Mouse (Mus musculus) left cerebral cortex, postnatal 36 days (tissue): Measurements from ENCODE around the gene Vamp4. TPM values are rescaled to one million over a fixed set of nuclear protein-coding genes. Genes with fewer than 3 reads are reported as not detected.
"Not testable (repeated sequence)": the region's sequence is repeated elsewhere in the genome, so short reads cannot be mapped to it uniquely, and the experiment has no call there.

Experiments used
- DNase-seq, 2 experiments: peaks; one replicate each; pipeline ENCODE4 v3.0.0; 2021 to 2022; ENCODE audit warnings: low spot score in 2 of 2, mixed read lengths in 1 of 2
- intact Hi-C: fragments of 180-260 bp; cut with DNase I; formaldehyde crosslinking; loops from one replicate; pipeline ENCODE4 v1.15.1; 2025
- total RNA-seq, 2 experiments: library from RNA; stranded (reverse); gene quantifications; 2 replicates each; pipeline ENCODE4 v1.2.3; 2021

Vamp4 gene
- total RNA-seq, 2 experiments from 2014 or later, result 99.2 to 117 TPM

- intact Hi-C loops, result no loop called here
- DNase-seq, result no peak
Measured at GRCm38 (mm10) chr1:162582884-162583283, 12.6 kb downstream of the Vamp4 start.

- intact Hi-C loops, result no loop called here
- DNase-seq, result no peak
Measured at GRCm38 (mm10) chr1:162586282-162586681, 16.0 kb downstream of the Vamp4 start.

GRCm38 (mm10) chr1:162588606-162589005 lies 18.3 kb downstream of the Vamp4 start:
- intact Hi-C loops, result no loop called here
- DNase-seq, result no peak

GRCm38 (mm10) chr1:162589443-162589842 lies 19.1 kb downstream of the Vamp4 start:
- DNase-seq, result no peak
- intact Hi-C loops, result no loop called here

- intact Hi-C loops, result no loop called here
- no peak for DNase-seq
Measured at GRCm38 (mm10) chr1:162590415-162590997, 20.2 kb downstream of the Vamp4 start.

GRCm38 (mm10) chr1:162597379-162598102 lies 27.2 kb downstream of the Vamp4 start:
- intact Hi-C loops, result no loop called here
- no peak for DNase-seq

- intact Hi-C loops, result no loop called here
- no peak for DNase-seq
Measured at GRCm38 (mm10) chr1:162599617-162600016, 29.3 kb downstream of the Vamp4 start.

- intact Hi-C loops, result no loop called here
Measured at GRCm38 (mm10) chr1:162601288-162601687, 31.0 kb downstream of the Vamp4 start.

GRCm38 (mm10) chr1:162608127-162608526 lies 37.8 kb downstream of the Vamp4 start:
- intact Hi-C loops, result no loop called here
- DNase-seq, result no peak

More at GRCm38 (mm10) chr1:162601288-162601687, 31.0 kb downstream of the Vamp4 start:
- DNase-seq, result no peak

- DNase-seq, result no peak
- intact Hi-C loops, result no loop called here
Measured at GRCm38 (mm10) chr1:162609633-162610250, 39.4 kb downstream of the Vamp4 start.

GRCm38 (mm10) chr1:162611191-162611590 lies 40.9 kb downstream of the Vamp4 start:
- no peak for DNase-seq
- intact Hi-C loops, result no loop called here

- no peak for DNase-seq
- intact Hi-C loops, result no loop called here
Measured at GRCm38 (mm10) chr1:162615511-162615910, 45.2 kb downstream of the Vamp4 start.

GRCm38 (mm10) chr1:162620487-162620886 lies 50.2 kb downstream of the Vamp4 start:
- intact Hi-C loops, result no loop called here
- DNase-seq, result no peak

GRCm38 (mm10) chr1:162623895-162624294 lies 53.6 kb downstream of the Vamp4 start:
- no peak for DNase-seq
- intact Hi-C loops, result no loop called here

- intact Hi-C loops, result no loop called here
- DNase-seq, result no peak
Measured at GRCm38 (mm10) chr1:162625229-162625628, 54.9 kb downstream of the Vamp4 start.

- DNase-seq, intact Hi-C loops: not testable (repeated sequence)
Measured at GRCm38 (mm10) chr1:162627821-162628220, 57.5 kb downstream of the Vamp4 start.

GRCm38 (mm10) chr1:162628326-162628725 lies 58.0 kb downstream of the Vamp4 start:
- DNase-seq, intact Hi-C loops: not testable (repeated sequence)

- intact Hi-C loops, result not testable (repeated sequence)
Measured at GRCm38 (mm10) chr1:162635291-162635931, 65.1 kb downstream of the Vamp4 start.

GRCm38 (mm10) chr1:162636516-162636915 lies 66.2 kb downstream of the Vamp4 start:
- intact Hi-C loops, result no loop called here
- no peak for DNase-seq

More at GRCm38 (mm10) chr1:162635291-162635931, 65.1 kb downstream of the Vamp4 start:
- not testable (repeated sequence) for DNase-seq

- intact Hi-C loops, result no loop called here
- no peak for DNase-seq
Measured at GRCm38 (mm10) chr1:162638535-162638934, 68.2 kb downstream of the Vamp4 start.
